Mouse (Mus musculus) erythroblast, embryonic 14.5 days (primary cell): ENCODE data around the gene Susd3. TPM values are rescaled to one million over a fixed set of nuclear protein-coding genes. Genes with fewer than 3 reads are reported as not detected.

Source experiments
- H3K27me3 ChIP-seq: 2 replicates; pipeline ENCODE4 v1.6.1; 2012; ENCODE audit warnings: inconsistent platforms; ENCODE audit not compliant: control insufficient read depth
- H3K36me3 ChIP-seq: 2 replicates; pipeline ENCODE4 v1.6.1; 2012; ENCODE audit warnings: mild to moderate bottlenecking, inconsistent platforms; ENCODE audit not compliant: control insufficient read depth
- H3K4me1 ChIP-seq: 2 replicates; pipeline ENCODE4 v1.6.1; 2012; ENCODE audit warnings: inconsistent platforms; ENCODE audit not compliant: control insufficient read depth
- H3K4me3 ChIP-seq: replicated peaks from 2 replicates; pipeline ENCODE3; 2012; ENCODE audit warnings: moderate library complexity, mild to moderate bottlenecking, inconsistent platforms
- H3K9me3 ChIP-seq: 2 replicates; pipeline ENCODE4 v1.6.1; 2012; ENCODE audit warnings: low read length, inconsistent platforms, mixed read lengths; ENCODE audit not compliant: control insufficient read depth
- GATA1 ChIP-seq: IDR thresholded peaks from 2 replicates; pipeline ENCODE4 v1.6.1; 2012; ENCODE audit warnings: low read length, inconsistent platforms, mixed read lengths
- TAL1 ChIP-seq: IDR thresholded peaks from 3 replicates; pipeline ENCODE4 v1.6.1; 2012; ENCODE audit warnings: low read length, inconsistent platforms, mixed read lengths
- polyA plus RNA-seq: library from polyadenylated mRNA; stranded (reverse); fragments of >175 nt; gene quantifications from 2 replicates; pipeline ENCODE4 v1.2.3, GENCODE M21; 2012

The Susd3 gene
- polyA plus RNA-seq, 1 experiment, result 0.05 TPM

DNA sequence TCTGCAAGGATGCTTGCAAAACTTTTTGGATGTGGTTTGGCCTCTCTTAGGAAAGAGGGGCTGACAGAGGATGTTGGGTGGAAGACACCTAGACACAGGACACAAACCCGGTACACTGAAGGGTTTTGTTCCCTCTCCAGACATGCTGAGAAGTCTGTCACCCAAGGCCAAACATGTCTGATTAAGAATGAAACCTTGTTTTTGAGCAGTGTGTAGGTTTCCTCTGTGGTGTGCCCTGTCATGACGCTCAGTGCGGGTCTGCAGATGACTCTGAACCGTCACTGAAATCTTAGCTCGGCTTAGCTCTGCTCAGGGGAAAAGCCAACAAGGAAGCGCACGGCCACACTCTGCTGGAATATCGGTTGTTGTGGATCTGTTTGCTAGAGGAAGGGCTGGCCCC, 22.0 kb upstream of the Susd3 start:
- TF ChIP-seq TAL1 (no peak), GATA1 (no peak)
- H3K27me3 ChIP-seq, result no peaks in the 10 kb centered on the region
- no peaks in the 10 kb centered on the region for H3K36me3 ChIP-seq
- no peaks in the 10 kb centered on the region for H3K9me3 ChIP-seq
- no peak overlapping the region for H3K4me3 ChIP-seq
- no peaks in the 10 kb centered on the region for H3K4me1 ChIP-seq

DNA sequence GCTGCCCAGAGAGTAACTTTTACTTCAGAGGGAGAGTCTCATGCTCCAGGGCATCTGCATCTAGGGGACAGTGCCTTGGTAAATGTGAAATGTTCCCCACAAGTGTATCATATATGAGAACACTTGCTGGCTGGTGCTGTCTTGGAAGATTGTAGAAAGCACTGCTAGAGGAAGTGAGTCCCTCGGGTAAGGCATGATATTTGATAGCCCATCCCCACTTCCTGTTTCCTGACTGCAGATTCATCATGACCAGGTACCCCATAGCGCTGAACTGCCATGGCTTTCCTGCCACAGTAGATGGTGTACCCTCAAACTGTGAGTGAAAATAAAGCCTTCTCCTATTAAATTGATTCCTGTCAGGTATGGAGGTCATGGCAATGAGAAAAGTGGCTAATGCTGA, 19.1 kb upstream of the Susd3 start:
- Histone ChIP-seq H3K36me3 (no peaks in the 10 kb centered on the region), H3K27me3 (no peaks in the 10 kb centered on the region), H3K4me1 (no peaks in the 10 kb centered on the region), H3K4me3 (no peak overlapping the region), H3K9me3 (no peaks in the 10 kb centered on the region)
- TF ChIP-seq TAL1, result no peak

DNA sequence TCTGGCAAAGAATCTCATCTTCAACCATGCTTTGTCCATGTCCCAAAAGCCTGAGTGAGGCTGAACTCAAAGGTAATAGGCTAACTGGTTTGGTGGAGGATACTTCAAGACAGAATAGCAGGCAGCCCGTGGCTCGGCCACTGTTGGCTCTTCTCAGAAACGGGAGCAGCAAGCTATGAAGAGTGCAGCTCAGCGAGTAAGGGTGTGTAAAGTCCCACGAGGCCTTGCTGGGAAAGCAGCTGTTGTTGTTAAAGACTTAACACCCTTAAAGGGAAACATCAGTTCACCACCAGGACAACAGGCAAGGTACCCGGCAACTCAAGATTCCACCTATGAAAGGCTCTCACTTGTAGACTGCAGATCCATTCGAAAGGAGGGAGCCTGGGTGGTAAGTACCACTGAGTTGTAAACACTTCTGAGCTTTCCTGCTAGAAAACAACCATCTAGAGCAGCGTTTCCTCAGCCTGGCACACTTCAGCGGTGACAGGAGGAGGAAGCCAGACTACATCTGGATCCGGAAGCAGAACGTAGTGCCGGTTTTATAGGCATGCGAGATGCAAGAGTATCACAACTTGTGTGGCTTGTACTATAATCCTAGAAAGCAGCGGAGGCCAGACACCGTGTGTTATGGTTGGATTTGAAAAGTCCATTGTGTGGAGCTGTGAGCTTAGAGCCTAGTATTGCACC, 11.7 kb upstream of the Susd3 start:
- TF ChIP-seq GATA1 (no peak), TAL1 (no peak)
- H3K27me3 ChIP-seq, result no peaks in the 10 kb centered on the region
- H3K36me3 ChIP-seq, result no peaks in the 10 kb centered on the region
- no peaks in the 10 kb centered on the region for H3K9me3 ChIP-seq
- H3K4me1 ChIP-seq, result no peaks in the 10 kb centered on the region
- H3K4me3 ChIP-seq, result no peak overlapping the region

DNA sequence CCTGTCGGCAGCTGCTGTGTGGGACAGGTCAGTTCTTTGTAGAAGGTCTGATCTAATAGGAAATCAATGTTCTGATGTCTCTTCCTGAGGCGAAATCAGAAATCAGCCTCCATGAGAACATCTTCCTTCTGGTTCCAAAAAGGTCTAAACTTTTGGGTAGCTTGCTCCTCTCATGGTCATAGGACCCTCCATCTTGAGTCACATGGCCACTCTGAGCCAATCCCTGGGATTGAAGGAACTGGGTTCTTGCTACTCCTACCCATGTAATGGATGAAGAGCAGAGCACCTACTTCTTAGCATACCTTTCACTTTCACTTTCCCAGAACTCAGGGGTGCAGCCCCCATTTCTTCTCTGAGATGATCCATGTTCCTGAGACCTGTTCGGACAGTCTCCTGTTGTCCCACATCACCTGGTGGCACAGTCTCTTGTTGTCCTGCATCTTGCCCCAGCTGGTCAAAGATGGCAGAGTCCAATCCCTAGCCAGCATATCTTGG, 9.4 kb upstream of the Susd3 start:
- Histone ChIP-seq H3K27me3 (no peaks in the 10 kb centered on the region), H3K4me1 (no peaks in the 10 kb centered on the region), H3K9me3 (no peaks in the 10 kb centered on the region), H3K4me3 (no peak overlapping the region), H3K36me3 (no peaks in the 10 kb centered on the region)
- TF ChIP-seq TAL1, result no peak
- TF ChIP-seq GATA1, result no peak

DNA sequence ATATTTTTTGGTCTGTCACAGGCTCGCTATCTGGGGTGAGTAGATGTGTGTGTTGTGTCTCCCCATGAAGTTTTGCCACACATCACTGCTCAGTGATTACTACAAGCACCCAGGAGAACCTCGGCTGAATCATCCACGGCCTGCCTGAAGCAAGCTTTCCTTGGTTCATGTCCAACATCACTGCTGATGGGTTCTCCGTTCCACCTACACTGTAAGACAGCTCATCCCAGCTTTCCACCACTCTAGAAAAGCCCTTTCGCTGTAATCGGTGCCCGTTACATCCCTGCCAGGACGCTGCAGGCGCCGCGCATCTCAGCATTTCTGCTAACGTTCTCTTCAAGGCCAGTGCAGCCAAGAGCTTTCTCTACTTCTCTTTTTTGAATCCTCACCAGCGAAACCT, 4.2 kb upstream of the Susd3 start:
- Histone ChIP-seq H3K36me3 (no peaks in the 10 kb centered on the region), H3K9me3 (no peaks in the 10 kb centered on the region; the same call in 1 of the 2 replicates), H3K4me1 (peaks cover 6% of the 10 kb centered on the region), H3K4me3 (no peak overlapping the region), H3K27me3 (peaks cover 17% of the 10 kb centered on the region)
- no peak for TF ChIP-seq GATA1
- TF ChIP-seq TAL1, result no peak

DNA sequence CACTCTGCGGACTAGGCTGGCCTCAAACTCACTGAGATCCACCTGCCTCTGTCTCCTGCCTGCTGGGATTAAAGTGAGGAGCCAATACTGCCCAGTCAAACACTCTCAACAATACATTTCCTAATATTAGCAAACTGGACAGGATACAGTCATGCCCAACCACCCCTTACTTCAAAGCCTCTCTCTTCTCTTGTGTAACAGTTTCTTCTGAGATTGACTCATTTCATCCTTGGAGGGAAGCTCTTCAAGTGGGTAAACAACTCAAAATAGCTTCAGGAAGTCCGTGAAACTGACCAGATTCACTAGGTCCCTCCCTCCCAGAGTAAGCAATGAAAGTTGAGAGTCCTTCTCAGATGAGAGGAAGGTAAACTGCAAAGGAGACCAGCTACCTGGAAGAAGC, 3.6 kb upstream of the Susd3 start:
- Histone ChIP-seq H3K4me1 (peaks cover 12% of the 10 kb centered on the region), H3K27me3 (peaks cover 23% of the 10 kb centered on the region), H3K36me3 (no peaks in the 10 kb centered on the region), H3K4me3 (no peak overlapping the region), H3K9me3 (peaks cover 3% of the 10 kb centered on the region; the same call in 1 of the 2 replicates)
- TF ChIP-seq TAL1 (no peak), GATA1 (no peak)

DNA sequence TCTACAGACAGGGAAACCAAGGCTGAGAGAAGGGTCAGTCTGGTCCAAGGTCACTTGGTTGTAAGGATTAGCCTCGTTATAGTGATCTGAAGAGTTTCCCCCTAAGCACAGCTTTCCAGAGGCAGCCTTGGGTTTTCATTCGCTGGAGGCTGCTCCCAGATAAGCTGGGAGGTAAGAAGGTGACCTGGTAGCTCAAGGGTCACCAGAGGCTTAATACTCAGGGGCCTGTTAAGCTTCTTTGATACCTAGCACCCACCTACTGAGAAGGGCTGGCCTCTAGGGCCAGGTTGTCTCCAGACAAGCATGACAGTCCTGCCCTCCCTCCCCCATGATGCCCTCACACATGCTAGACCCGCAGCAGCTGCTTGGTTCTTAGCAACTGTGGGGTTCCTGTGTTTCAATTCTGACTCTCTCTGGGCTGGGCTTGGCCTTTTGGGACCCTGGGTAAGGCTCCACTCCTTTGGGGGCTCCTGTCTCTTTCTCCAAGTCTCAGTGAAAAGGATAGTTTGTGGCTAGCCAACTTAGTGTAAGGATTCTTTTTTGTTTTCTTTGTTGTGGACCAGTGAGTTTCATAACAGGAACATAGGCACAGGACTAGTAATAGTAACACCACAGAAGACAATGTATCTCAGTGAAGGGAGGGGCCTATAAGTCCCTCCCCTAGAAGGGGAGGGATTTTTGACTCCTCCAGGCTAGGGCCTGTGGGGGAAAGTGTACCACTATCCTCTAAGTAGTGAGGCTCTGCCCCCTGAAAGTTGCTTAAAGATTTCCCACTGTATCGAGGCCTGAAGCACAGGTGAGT, 2.4 kb upstream of the Susd3 start:
- H3K4me1 ChIP-seq, result peaks cover 12% of the 10 kb centered on the region
- no peaks in the 10 kb centered on the region for H3K36me3 ChIP-seq
- peaks cover 3% of the 10 kb centered on the region; the same call in 1 of the 2 replicates for H3K9me3 ChIP-seq
- peaks cover 35% of the 10 kb centered on the region for H3K27me3 ChIP-seq
- no peak for TF ChIP-seq GATA1
- TF ChIP-seq TAL1, result no peak
- no peak overlapping the region for H3K4me3 ChIP-seq

DNA sequence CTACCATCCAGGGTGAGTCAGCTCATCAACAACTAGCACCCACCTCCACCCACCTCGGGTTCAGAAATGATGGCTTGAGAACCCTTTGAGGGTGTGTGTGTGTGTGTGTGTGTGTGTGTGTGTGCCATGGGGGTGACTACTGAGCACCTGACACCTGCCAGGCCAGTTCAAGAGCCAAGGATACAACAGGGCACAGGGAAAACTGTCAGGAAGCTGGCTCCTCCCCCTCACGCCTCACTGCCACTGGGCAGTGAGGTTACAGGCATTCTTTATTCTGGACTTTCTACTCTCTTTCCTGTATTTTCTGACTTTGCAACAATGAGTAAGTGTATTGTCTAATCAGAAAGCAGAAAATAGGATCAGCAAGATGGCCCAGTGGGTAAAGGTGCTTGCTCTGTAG, 1.1 kb upstream of the Susd3 start:
- Histone ChIP-seq H3K36me3 (no peaks in the 10 kb centered on the region), H3K4me1 (peaks cover 12% of the 10 kb centered on the region), H3K9me3 (peaks cover 3% of the 10 kb centered on the region; the same call in 1 of the 2 replicates), H3K27me3 (peaks cover 38% of the 10 kb centered on the region), H3K4me3 (no peak overlapping the region)
- TF ChIP-seq GATA1 (no peak), TAL1 (no peak)

DNA sequence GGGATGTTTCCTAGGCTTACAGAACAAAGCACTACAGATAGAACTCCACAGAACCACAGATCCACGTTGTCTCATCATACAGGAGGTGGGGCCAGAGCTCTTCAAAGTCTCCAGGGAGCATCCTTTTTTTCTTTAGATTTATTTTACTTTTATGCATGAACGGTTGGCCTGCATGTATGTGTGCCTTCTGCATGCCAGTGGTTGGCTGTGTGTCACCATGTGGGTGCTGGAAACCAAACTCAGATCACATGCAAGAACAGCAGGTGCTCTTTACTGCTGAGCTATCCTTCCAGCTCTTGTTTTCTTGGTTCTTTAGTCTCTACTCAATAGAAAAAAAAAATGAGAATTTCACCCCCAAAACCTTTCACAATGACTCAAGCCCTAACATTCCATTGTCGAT, 417 bp upstream of the Susd3 start:
- H3K36me3 ChIP-seq, result no peaks in the 10 kb centered on the region
- H3K4me3 ChIP-seq, result no peak overlapping the region
- no peak for TF ChIP-seq TAL1
- TF ChIP-seq GATA1, result no peak
- peaks cover 3% of the 10 kb centered on the region; the same call in 1 of the 2 replicates for H3K9me3 ChIP-seq
- peaks cover 38% of the 10 kb centered on the region for H3K27me3 ChIP-seq
- H3K4me1 ChIP-seq, result peaks cover 12% of the 10 kb centered on the region
